Mouse (Mus musculus) neural tube, embryonic 14.5 days (tissue): ENCODE measurements at regions not wholly inside any gene's neighbourhood (a gene's known extent, or its start where the extent isn't known, plus 50 kb on each side); places are given as distances from the start of the nearest gene placed in this dataset.

Source experiments
- ATAC-seq: fragments of 200-750 bp; cut with Nextera tagmentation; 2 replicates; pipeline ENCODE4 v1.8.0; 2017; ENCODE audit warnings: low read depth, mild to moderate bottlenecking, moderate TSS enrichment, moderate library complexity
- H3K27ac ChIP-seq: fragments of 300-500 bp; sonication (generic); 2 replicates; pipeline ENCODE4 v1.5.1; 2014; ENCODE audit warnings: low read depth, mild to moderate bottlenecking, control low read depth, low read length, moderate library complexity, mixed read lengths
- H3K27me3 ChIP-seq: fragments of 300-500 bp; sonication (generic); 2 replicates; pipeline ENCODE4 v1.6.1; 2014; ENCODE audit warnings: low read length; ENCODE audit not compliant: control insufficient read depth, insufficient read depth
- H3K36me3 ChIP-seq: fragments of 300-500 bp; sonication (generic); 2 replicates; pipeline ENCODE4 v1.6.1; 2014; ENCODE audit warnings: low read length, mixed read lengths; ENCODE audit not compliant: control insufficient read depth, insufficient read depth
- H3K4me1 ChIP-seq: fragments of 300-500 bp; sonication (generic); 2 replicates; pipeline ENCODE4 v1.6.1; 2014; ENCODE audit warnings: low read length; ENCODE audit not compliant: control insufficient read depth, insufficient read depth
- H3K4me2 ChIP-seq: fragments of 300-500 bp; sonication (generic); 2 replicates; pipeline ENCODE4 v1.6.1; 2014; ENCODE audit warnings: mild to moderate bottlenecking, low read depth, low read length, control low read depth
- H3K4me3 ChIP-seq: fragments of 300-500 bp; sonication (generic); 2 replicates; pipeline ENCODE4 v1.5.1; 2014; ENCODE audit warnings: low read depth, low read length, control low read depth, mixed read lengths
- H3K9ac ChIP-seq: fragments of 300-500 bp; sonication (generic); replicated peaks from 2 replicates; pipeline ENCODE4 v1.6.1; 2014; ENCODE audit warnings: low read depth, mild to moderate bottlenecking, control low read depth, low read length, mixed read lengths
- H3K9me3 ChIP-seq: fragments of 300-500 bp; sonication (generic); 2 replicates; pipeline ENCODE4 v1.6.1; 2016; ENCODE audit warnings: low read length; ENCODE audit not compliant: control insufficient read depth
- WGBS: fragments of 180-500 bp; shearing (Covaris S2); extraction: QIAGEN DNeasy Blood & Tissue Kit; methylation state at CpG from one replicate; pipeline ENCODE4 v1.1.7; 2014; 5-methylcytosine and 5-hydroxymethylcytosine counted together

GRCm38 (mm10) chr11:66605998-66606397 is 80.2 kb upstream of the Shisa6 start:
- H3K9me3 ChIP-seq, result no peaks in the 10 kb centered on the region
- H3K4me1 ChIP-seq, result no peaks in the 10 kb centered on the region
- H3K27me3 ChIP-seq, result no peaks in the 10 kb centered on the region
- no peak overlapping the region for H3K27ac ChIP-seq
- H3K4me3 ChIP-seq, result no peak overlapping the region
- no peak overlapping the region for H3K9ac ChIP-seq
- no peak overlapping the region for H3K4me2 ChIP-seq
- no peaks in the 10 kb centered on the region for H3K36me3 ChIP-seq
- WGBS, result 80% methylated on average over 3 of the region's 3 CpGs
- ATAC-seq, result 0 out of 2 replicates have a peak, but pooled peaks have one; percentile 9

- ATAC-seq, result no peak
- no peaks in the 10 kb centered on the region for H3K27me3 ChIP-seq
- H3K9ac ChIP-seq, result no peak overlapping the region
- H3K9me3 ChIP-seq, result no peaks in the 10 kb centered on the region
- no peaks in the 10 kb centered on the region for H3K36me3 ChIP-seq
- no peaks in the 10 kb centered on the region for H3K4me1 ChIP-seq
- H3K4me3 ChIP-seq, result no peak overlapping the region
- H3K27ac ChIP-seq, result no peak overlapping the region
- no peak overlapping the region for H3K4me2 ChIP-seq
- WGBS, result 55% methylated on average over 9 of the region's 9 CpGs
Measured at GRCm38 (mm10) chr11:66606646-66607045, 80.9 kb upstream of the Shisa6 start.

- Histone ChIP-seq H3K4me1 (no peaks in the 10 kb centered on the region), H3K27me3 (no peaks in the 10 kb centered on the region), H3K9me3 (no peaks in the 10 kb centered on the region), H3K4me3 (no peak overlapping the region), H3K36me3 (no peaks in the 10 kb centered on the region), H3K9ac (no peak overlapping the region), H3K4me2 (no peak overlapping the region), H3K27ac (no peak overlapping the region)
- WGBS, result 89% methylated on average over 2 of the region's 2 CpGs
- ATAC-seq, result no peak
Measured at GRCm38 (mm10) chr11:66609733-66610132, 84.0 kb upstream of the Shisa6 start.

GRCm38 (mm10) chr11:66613150-66613549 is 87.4 kb upstream of the Shisa6 start:
- no peak overlapping the region for H3K9ac ChIP-seq
- H3K27ac ChIP-seq, result no peak overlapping the region
- no peaks in the 10 kb centered on the region for H3K27me3 ChIP-seq
- H3K4me2 ChIP-seq, result no peak overlapping the region
- WGBS, result 13% methylated on average over 6 of the region's 6 CpGs
- H3K36me3 ChIP-seq, result no peaks in the 10 kb centered on the region
- no peaks in the 10 kb centered on the region for H3K9me3 ChIP-seq
- H3K4me3 ChIP-seq, result no peak overlapping the region
- no peaks in the 10 kb centered on the region for H3K4me1 ChIP-seq
- no peak for ATAC-seq

DNA sequence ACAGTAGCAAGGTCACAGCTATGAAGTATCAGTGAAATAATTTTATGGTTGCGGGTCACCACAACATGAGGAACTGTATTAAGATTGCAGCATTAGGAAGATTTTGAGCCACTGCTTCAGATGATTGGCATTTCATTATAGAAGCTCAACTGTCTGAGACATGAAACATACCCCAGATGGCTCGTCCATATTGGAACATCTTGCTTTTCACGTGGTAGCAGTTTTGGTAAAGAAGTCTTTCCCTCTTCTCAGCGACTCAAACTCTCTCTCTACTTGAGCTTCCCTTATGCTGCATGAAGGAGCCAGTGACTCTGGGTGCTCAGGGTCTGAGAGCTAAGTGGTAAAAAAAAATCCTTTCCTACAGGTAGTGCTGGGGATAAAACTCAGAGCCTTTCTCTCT is 99.7 kb upstream of the Shisa6 start:
- Histone ChIP-seq H3K4me2 (no peak overlapping the region), H3K36me3 (no peaks in the 10 kb centered on the region), H3K27me3 (no peaks in the 10 kb centered on the region), H3K9ac (no peak overlapping the region), H3K4me1 (no peaks in the 10 kb centered on the region), H3K9me3 (no peaks in the 10 kb centered on the region), H3K4me3 (no peak overlapping the region), H3K27ac (no peak overlapping the region)
- no peak for ATAC-seq
- whole genome bisulfite sequencing, result 90% methylated on average over 4 of the region's 4 CpGs

DNA sequence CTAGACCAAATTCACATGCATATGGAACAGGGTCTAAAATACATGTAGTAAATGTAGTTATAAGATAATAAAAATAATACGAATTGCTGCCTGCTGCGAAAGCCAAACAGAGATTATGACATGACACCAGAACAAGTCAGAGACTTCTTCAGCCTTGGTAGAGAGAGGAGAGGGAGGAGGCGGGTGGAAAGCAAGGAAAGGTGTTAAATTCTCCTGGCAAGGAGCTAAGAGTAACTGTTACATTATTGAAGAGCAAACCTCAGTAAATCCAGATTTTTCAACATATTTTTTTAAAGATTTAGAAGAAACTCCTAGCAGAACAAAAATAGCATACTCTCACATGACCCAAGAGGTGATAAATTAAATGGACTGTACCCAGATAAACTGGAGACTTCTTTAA is 131.0 kb upstream of the Shisa6 start:
- no peak overlapping the region for H3K9ac ChIP-seq
- no peaks in the 10 kb centered on the region for H3K4me1 ChIP-seq
- no peaks in the 10 kb centered on the region for H3K9me3 ChIP-seq
- H3K4me2 ChIP-seq, result no peak overlapping the region
- no peak overlapping the region for H3K4me3 ChIP-seq
- 90% methylated on average over 3 of the region's 3 CpGs for WGBS
- no peaks in the 10 kb centered on the region for H3K27me3 ChIP-seq
- ATAC-seq, result no peak
- H3K36me3 ChIP-seq, result no peaks in the 10 kb centered on the region
- no peak overlapping the region for H3K27ac ChIP-seq

- Histone ChIP-seq H3K4me3 (no peak overlapping the region), H3K4me1 (no peaks in the 10 kb centered on the region), H3K9me3 (no peaks in the 10 kb centered on the region), H3K27ac (no peak overlapping the region), H3K9ac (no peak overlapping the region), H3K27me3 (no peaks in the 10 kb centered on the region), H3K36me3 (no peaks in the 10 kb centered on the region), H3K4me2 (no peak overlapping the region)
- no peak for ATAC-seq
- WGBS, result 49% methylated on average over 2 of the region's 2 CpGs
Measured at GRCm38 (mm10) chr11:66674581-66674980, 148.8 kb upstream of the Shisa6 start.

DNA sequence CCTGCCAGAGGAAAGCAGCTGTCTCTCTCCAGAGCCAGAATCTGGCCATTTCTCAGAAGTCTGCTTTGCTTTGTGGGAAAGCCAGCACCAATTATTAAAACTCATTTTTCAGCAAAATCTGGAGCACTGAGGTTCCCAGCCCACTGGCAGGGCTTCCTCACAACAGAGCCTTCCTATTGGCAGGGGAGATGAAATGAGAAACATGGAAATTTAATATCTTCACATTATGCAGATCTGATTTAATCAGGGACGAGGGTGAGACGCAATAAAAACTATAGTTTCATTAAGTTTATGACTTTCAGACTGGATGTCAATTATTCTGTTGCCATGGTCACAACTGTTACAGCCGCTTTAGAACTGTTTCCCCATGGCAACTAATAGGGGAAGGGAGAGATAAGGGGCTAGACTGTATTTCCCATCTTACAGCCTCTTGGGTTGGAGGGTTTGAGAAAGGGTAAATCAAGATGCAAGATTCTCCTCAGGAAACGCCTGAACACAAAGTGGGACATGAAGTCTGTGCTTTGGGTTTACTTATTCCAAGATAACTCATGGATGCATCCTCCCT is 154.4 kb upstream of the Shisa6 start:
- no peaks in the 10 kb centered on the region for H3K36me3 ChIP-seq
- no peaks in the 10 kb centered on the region for H3K9me3 ChIP-seq
- WGBS, result 40% methylated on average over 4 of the region's 4 CpGs
- H3K4me3 ChIP-seq, result no peak overlapping the region
- ATAC-seq, result peak; percentile 85
- no peaks in the 10 kb centered on the region for H3K27me3 ChIP-seq
- H3K4me1 ChIP-seq, result no peaks in the 10 kb centered on the region
- no peak overlapping the region for H3K4me2 ChIP-seq
- H3K9ac ChIP-seq, result no peak overlapping the region
- H3K27ac ChIP-seq, result peak overlapping the region; percentile 46; the same call in 1 of the 2 replicates

DNA sequence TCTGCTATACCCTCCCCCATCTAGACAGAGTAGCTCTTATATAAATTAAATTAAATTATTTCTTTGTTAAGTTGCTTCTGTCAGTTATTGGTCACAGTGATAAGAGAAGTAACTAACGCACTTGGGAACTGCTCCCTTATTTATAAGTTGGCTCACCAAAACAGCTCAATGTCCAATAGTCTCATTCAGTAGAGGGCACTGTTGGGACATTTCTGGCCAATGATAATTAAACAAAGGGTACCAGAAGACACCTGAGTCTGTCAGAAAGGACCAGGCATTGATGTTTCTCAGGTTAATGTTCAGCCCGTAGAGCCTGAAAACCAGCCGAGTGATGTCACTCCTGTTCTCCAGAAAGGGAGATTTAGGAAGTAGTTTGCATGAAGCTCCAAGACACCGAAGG is 156.1 kb upstream of the Shisa6 start:
- Histone ChIP-seq H3K36me3 (no peaks in the 10 kb centered on the region), H3K9me3 (no peaks in the 10 kb centered on the region), H3K4me2 (no peak overlapping the region), H3K4me1 (no peaks in the 10 kb centered on the region), H3K4me3 (no peak overlapping the region), H3K27me3 (no peaks in the 10 kb centered on the region), H3K27ac (no peak overlapping the region), H3K9ac (no peak overlapping the region)
- WGBS, result 94% methylated on average over 4 of the region's 4 CpGs
- no peak for ATAC-seq
